Mouse (Mus musculus): ENCODE results near the gene Ahnak2.

Gene Ahnak2

GRCm38 (mm10) chr12:112796551-112797510, 5.6 kb downstream of the Ahnak2 start:
- no peak for DNase-seq (ENCODE audit: low spot score in 2 of 2)

- DNase-seq (ENCODE audit: low spot score in 2 of 2), result no peak
Measured at GRCm38 (mm10) chr12:112795466-112796104, 6.9 kb downstream of the Ahnak2 start.

GRCm38 (mm10) chr12:112794998-112795397, 7.5 kb downstream of the Ahnak2 start:
- no peak for DNase-seq (ENCODE audit: low spot score in 2 of 2)

- no peak for DNase-seq (ENCODE audit: low spot score in 2 of 2)
Measured at GRCm38 (mm10) chr12:112794356-112794816, 8.1 kb downstream of the Ahnak2 start.

DNA sequence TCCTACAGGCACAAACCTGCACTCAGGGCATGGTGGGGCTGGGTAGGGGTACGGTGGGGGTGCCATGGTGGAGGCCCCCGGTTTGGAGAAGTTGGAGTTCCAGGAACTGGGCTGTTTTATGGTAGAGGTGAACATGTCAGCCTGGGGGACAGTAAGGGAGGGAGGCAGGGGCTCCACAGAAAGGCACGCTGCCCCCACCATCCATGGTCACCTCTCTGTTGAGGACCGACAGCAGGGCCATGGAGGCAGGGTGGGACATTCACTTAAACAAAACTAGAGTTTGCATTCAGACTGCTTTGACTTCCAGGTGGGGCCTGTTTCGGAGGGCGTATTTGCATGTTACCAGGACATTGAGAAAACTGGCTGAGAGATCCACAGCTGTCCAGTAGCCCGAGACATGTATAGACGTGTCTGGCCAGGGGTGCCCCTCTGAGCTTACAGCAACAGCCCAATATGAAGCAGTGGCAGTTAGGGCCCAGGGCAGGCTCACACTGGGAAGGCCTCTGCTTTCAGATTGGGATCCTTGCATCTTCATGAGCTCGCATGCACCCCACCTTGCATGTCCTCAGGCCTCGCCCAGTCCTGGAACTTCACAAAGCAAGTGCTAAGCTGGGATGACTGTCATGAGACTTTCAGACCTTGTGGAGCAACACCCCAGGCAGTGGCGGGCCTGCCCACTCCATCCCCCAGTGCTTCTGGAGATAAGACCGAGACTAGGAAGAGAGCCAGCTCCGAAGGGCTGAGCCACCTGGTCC, 8.7 kb downstream of the Ahnak2 start:
- DNase-seq (ENCODE audit: low spot score in 2 of 2), result no peak

DNA sequence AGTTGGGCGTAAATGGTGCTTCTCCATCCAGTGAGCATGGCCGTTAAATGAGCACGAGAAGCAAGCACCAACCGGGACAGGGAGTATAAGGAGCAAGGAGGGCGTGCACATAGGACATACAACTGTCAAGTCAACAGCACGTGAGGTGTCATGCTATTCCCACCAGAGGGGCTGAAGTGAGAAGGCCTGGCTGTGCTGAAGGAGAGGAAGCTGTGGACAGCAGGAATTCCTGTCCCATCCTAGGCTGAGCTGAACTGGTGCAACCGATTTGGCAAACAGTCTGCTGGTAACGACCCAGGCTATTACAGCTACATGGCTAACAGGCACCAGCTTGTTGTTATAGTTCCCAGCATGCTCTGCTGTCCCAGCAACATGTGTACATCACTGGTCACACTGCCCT, 11.4 kb downstream of the Ahnak2 start:
- DNase-seq (ENCODE audit: low spot score in 2 of 2), result no peak

- DNase-seq (ENCODE audit: low spot score in 2 of 2), result no peak
Measured at GRCm38 (mm10) chr12:112774481-112774880, 28.0 kb downstream of the Ahnak2 start.

DNA sequence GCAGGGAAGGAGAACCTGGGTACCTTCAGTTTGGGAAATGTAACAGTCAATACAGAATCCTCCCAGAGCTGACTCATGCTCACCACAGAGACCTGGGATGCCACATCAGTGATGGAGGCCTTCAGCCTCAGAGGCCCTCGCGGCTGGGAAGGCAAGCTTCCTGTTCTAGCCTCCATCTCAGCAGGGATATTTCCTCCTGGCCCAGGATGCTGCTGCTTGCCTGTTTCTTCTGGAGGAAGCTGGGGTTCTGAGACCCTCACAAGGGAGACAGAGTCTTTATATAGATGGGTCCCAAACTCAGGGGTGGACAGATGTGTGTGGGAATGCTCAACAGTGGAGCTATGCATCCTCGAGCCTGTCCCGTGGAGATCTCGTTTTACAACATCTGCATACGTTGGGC, 28.4 kb downstream of the Ahnak2 start:
- DNase-seq (ENCODE audit: low spot score in 2 of 2), result no peak

DNA sequence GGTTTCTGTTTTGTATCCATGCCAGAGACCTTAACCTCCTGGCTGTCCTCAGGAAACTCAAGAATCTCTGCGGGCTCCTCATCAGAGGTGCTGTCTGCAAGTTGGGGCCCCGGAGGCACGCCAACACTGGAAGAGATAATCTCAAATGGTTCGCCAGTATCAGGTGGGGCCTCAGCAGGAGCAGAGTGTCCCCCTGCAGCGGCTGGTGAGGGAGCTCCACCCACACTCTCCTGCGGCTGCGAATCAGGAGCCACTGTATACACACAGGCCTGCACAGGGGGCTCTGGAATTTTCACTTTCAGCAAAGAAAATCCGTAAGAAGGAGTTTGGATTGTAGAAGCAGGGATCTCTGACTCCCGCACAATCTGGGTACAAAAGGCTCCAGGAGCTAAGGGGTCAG, 29.1 kb downstream of the Ahnak2 start:
- no peak for DNase-seq (ENCODE audit: low spot score in 2 of 2)

DNA sequence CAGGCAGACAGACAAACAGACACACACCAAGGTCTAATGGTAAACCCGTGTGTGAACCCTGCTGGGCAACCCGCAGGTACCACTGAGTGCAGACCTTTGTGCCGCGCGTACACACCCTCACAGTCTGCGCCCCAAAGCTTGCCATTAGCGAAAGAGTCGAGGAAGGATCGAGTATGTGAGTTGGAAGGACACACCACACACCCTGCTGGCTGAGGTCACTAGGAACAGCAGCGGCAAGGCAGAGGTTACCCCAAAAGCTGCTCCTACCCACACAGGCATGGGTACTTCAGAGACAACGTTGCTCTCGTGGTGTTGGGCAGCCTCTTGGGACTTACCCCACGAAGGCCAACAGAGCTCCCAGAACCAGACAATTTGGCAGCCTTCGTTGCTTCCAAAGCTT, 30.2 kb downstream of the Ahnak2 start:
- DNase-seq (ENCODE audit: low spot score in 2 of 2), result no peak

DNA sequence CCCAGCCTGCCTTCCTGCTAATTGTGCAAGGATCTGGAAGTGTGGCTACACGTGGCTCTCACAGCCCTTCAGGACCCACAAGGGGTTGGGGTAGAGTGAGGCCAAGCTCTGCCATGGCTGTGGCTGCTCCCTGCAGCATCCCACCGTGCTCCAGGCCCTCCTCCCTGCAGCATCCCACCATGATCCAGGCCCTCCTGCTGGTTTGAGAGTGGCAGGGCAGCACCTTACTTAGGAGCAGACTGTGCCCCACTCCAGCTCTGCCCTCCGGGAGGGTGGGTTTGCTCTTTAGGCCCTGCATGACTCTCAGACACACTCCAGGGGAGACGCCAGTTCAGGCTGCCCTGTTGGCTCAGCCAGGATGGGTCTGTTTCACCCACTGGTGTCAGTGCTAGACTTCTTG, 32.1 kb downstream of the Ahnak2 start:
- no peak for DNase-seq (ENCODE audit: low spot score in 2 of 2)

DNA sequence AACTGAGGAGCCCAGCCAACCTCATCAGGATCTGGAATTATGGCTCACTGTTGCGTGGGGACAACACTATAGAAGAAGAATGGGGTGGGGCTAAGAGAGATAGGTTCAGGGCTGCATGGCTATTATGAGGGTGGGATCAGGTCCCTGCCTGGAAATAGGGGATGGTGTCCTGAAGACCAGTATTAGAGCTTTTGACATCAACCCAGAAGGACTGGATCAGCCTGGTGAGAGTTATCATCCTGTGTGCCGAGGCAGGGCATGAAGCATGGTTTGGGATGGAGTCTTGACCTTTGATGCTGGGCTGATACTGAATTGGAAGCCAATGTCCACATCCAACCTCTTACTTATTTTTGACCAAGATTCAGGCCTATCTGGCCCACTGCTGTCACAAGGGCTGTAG, 32.7 kb downstream of the Ahnak2 start:
- DNase-seq (ENCODE audit: low spot score in 2 of 2), result no peak

DNA sequence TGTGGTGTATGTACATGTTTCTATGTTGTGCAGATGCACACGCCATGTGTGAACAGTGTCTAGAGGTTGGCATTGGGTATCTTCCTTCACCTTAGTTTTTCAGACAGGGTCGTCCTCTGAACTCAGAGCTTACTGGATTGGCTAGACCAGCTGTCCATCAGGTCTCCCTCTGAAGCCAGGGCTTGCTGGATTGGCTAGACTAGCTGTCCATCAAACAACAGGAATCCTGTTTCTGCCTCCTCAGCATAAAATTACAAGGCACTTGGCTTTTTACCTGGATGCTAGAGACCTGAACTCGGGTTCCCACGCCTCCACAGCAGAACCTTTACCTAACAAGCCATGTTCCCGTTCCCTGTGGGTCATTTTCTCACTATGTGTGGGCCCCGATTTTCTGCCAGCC, 33.4 kb downstream of the Ahnak2 start:
- DNase-seq (ENCODE audit: low spot score in 2 of 2), result no peak

GRCm38 (mm10) chr12:112768166-112768565, 34.3 kb downstream of the Ahnak2 start:
- no peak for DNase-seq (ENCODE audit: low spot score in 2 of 2)

DNA sequence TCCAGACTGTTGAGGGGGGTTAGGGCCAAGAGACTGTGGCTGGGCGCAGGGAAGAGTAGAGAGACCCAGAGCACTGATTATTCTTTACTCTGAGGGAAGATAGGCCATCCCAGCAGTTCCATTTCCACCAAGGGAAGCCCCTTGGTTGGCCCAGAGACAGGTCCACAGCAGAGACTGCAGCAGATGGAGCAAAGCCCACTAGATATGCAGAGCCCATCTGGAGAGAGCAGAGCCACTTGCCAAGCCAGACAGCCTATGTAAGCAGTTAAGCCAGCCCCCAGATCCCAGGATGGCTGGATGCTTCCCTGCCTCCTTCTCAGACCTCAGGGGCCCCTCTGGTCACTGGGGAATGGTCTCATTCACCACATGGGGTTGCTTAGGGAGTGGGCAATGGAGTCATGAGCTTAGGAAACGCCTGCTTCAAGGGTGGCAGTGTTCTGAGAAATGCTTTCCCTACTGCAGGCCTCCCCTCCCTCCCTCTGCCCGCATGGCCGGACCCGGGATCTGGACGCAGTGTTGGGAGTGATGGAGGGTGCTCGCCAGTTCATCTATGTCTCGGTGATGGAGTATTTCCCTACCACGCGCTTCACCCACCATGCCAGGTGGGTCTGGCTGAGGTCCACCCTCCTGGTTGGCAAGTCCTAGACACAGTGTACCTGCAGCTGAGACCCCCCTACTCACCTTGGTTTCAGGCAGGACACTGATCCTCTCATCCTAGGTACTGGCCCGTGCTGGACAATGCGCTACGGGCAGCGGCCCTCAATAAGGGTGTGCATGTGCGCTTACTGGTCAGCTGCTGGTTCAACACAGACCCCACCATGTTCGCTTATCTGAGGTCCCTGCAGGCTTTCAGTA, 35.2 kb downstream of the Ahnak2 start:
- DNase-seq (ENCODE audit: low spot score in 2 of 2), result no peak

- no peak for DNase-seq (ENCODE audit: low spot score in 2 of 2)
Measured at GRCm38 (mm10) chr12:112766586-112766985, 35.9 kb downstream of the Ahnak2 start.

DNA sequence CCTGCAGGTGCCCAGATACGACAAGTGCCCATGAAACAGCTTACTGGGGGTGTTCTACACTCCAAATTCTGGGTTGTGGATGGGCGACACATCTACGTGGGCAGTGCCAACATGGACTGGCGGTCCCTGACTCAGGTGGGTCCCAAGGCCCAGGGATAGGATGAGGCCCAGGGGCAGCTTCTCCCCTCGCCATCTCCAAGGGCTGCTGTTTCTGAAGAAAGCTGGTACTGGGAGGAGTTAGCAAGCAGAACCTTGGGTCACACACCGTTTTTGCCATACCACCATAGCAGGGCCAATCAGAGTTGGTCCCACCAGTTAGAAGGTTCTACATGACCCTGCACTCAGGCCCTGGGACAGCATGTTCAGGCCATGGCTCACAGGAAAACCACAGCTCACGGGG, 37.5 kb downstream of the Ahnak2 start:
- DNase-seq (ENCODE audit: low spot score in 2 of 2), result no peak

- no peak for DNase-seq (ENCODE audit: low spot score in 2 of 2)
Measured at GRCm38 (mm10) chr12:112764141-112764540, 38.3 kb downstream of the Ahnak2 start.

DNA sequence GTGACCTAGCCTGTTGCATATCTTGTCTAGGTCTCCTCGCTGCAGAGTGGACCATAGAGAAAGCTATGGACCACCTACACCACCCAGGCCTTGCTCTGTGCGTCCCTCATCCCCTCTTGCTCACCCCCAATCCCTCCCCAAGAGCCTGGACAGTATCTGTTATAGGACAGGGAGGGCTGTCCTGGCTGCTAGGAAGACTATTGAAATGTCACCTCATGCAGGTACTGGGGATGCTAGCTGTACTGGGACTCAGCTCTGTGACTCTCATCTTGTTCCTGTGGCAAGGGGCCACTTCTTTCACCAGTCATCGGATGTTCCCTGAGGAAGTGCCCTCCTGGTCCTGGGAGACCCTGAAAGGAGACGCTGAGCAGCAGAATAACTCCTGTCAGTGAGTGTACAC, 39.3 kb downstream of the Ahnak2 start:
- DNase-seq (ENCODE audit: low spot score in 2 of 2), result no peak

DNA sequence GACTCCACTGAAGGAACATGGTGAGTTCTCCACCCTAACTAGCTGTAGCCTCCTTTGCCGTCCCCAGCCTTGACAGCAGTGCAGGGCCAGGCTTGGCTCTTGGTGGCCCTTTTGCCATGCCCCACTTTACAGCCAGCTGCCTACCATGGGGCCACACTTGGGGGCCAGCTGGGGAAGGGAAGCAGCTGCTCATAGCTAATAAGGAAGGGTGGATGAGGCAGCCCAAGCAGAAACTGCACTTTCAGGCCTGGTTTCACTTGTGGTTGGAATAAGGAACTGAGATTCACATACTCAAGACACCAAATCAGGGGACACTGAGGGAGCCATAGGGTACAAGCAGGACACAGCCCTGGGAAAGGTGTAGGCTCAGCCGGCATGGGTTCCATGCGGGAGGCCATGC, 40.4 kb downstream of the Ahnak2 start:
- no peak for DNase-seq (ENCODE audit: low spot score in 2 of 2)

GRCm38 (mm10) chr12:112761411-112761810, 41.0 kb downstream of the Ahnak2 start:
- DNase-seq (ENCODE audit: low spot score in 2 of 2), result no peak

All from thymus, postnatal 10 days (tissue).